Mouse (Mus musculus): ENCODE data around the gene Mex3a. TPM values are rescaled to one million over a fixed set of nuclear protein-coding genes. Genes with fewer than 3 reads are reported as not detected.

The Mex3a gene
- polyA plus RNA-seq, 1 experiment from 2014 or later = 20.4 TPM

- Histone ChIP-seq H3K27ac (ENCODE audit: low read depth, low read length) (peak overlapping the region; percentile 18; the same call in 1 of the 2 replicates), H3K4me3 (ENCODE audit: low read length) (no peak overlapping the region), H3K27me3 (replicated peaks; ENCODE audit: control insufficient read depth, insufficient read depth, low read length) (no peaks in the 10 kb centered on the region), H3K9ac (ENCODE audit: low read depth, low read length) (no peak overlapping the region), H3K4me1 (ENCODE audit: control insufficient read depth, insufficient read depth, low read depth, low read length) (peaks cover 14% of the 10 kb centered on the region), H3K9me3 (ENCODE audit: control insufficient read depth, low read length) (no peaks in the 10 kb centered on the region), H3K4me2 (ENCODE audit: low read length) (no peak overlapping the region), H3K36me3 (ENCODE audit: control insufficient read depth, insufficient read depth, low read length) (no peaks in the 10 kb centered on the region)
- peak; percentile 43; the same call in 1 of the 2 replicates for ATAC-seq
- WGBS = 65% methylated on average over 9 of the region's 9 CpGs
Observed at GRCm38 (mm10) chr3:88494836-88495628, 37.2 kb upstream of the Mex3a start.

GRCm38 (mm10) chr3:88495741-88496415, 36.3 kb upstream of the Mex3a start:
- H3K36me3 ChIP-seq (ENCODE audit: control insufficient read depth, insufficient read depth, low read length) = no peaks in the 10 kb centered on the region
- no peak overlapping the region for H3K9ac ChIP-seq (ENCODE audit: low read depth, low read length)
- no peak overlapping the region for H3K27ac ChIP-seq (ENCODE audit: low read depth, low read length)
- peaks cover 17% of the 10 kb centered on the region for H3K4me1 ChIP-seq (ENCODE audit: control insufficient read depth, insufficient read depth, low read depth, low read length)
- no peaks in the 10 kb centered on the region for H3K9me3 ChIP-seq (ENCODE audit: control insufficient read depth, low read length)
- ATAC-seq = no peak
- no peak overlapping the region for H3K4me3 ChIP-seq (ENCODE audit: low read length)
- H3K4me2 ChIP-seq (ENCODE audit: low read length) = no peak overlapping the region
- no peaks in the 10 kb centered on the region for H3K27me3 ChIP-seq (replicated peaks; ENCODE audit: control insufficient read depth, insufficient read depth, low read length)
- WGBS = 79% methylated on average over 10 of the region's 10 CpGs

DNA sequence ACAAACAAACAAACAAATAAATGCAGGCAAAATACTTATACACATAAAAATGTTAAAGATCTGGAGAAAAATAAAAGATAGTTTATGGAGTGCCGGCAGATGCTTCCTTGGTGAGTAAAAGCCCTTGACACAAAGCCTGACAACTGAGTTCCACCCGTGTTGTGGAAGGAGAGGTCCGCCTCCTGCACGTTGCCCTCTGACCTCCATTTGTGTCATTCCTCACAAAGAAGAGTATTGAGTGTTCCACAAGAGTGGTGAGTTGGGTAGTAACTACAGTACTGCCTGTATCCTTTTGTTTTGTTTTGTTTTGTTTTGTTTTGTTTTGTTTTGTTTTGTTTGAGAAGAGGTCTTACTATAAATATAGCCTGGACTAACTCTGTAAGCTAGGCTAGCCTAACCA, 32.6 kb upstream of the Mex3a start:
- Histone ChIP-seq H3K9me3 (ENCODE audit: control insufficient read depth, low read length) (no peaks in the 10 kb centered on the region), H3K9ac (ENCODE audit: low read depth, low read length) (no peak overlapping the region), H3K4me2 (ENCODE audit: low read length) (no peak overlapping the region), H3K4me1 (ENCODE audit: control insufficient read depth, insufficient read depth, low read depth, low read length) (peaks cover 22% of the 10 kb centered on the region), H3K36me3 (ENCODE audit: control insufficient read depth, insufficient read depth, low read length) (no peaks in the 10 kb centered on the region), H3K4me3 (ENCODE audit: low read length) (no peak overlapping the region), H3K27ac (ENCODE audit: low read depth, low read length) (no peak overlapping the region), H3K27me3 (replicated peaks; ENCODE audit: control insufficient read depth, insufficient read depth, low read length) (no peaks in the 10 kb centered on the region)
- no peak for ATAC-seq
- 76% methylated on average over 4 of the region's 4 CpGs for WGBS

DNA sequence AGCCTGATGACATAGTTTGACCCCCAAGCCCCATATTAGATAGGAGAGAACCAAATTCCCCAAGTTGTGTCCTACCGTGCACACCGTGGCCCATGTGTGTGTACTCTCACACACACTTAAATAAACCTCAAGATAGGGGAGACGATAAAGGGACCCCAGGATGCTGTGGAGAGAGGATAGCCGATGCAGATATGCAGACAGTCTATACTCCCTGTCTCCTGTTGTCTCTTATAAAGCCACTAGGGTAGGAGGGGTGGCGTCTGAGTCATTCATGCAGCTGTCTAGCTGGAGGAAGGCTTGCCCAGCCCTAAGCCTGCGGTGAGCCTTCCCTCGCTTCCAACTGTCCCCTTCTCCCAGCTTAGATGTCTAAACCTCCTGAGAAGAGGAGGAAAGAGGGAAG, 32.1 kb upstream of the Mex3a start:
- Histone ChIP-seq H3K36me3 (ENCODE audit: control insufficient read depth, insufficient read depth, low read length) (no peaks in the 10 kb centered on the region), H3K4me1 (ENCODE audit: control insufficient read depth, insufficient read depth, low read depth, low read length) (peaks cover 21% of the 10 kb centered on the region), H3K27me3 (replicated peaks; ENCODE audit: control insufficient read depth, insufficient read depth, low read length) (no peaks in the 10 kb centered on the region), H3K9me3 (ENCODE audit: control insufficient read depth, low read length) (no peaks in the 10 kb centered on the region), H3K27ac (ENCODE audit: low read depth, low read length) (no peak overlapping the region), H3K4me3 (ENCODE audit: low read length) (no peak overlapping the region), H3K9ac (ENCODE audit: low read depth, low read length) (no peak overlapping the region), H3K4me2 (ENCODE audit: low read length) (no peak overlapping the region)
- WGBS = 85% methylated on average over 7 of the region's 7 CpGs
- no peak for ATAC-seq

DNA sequence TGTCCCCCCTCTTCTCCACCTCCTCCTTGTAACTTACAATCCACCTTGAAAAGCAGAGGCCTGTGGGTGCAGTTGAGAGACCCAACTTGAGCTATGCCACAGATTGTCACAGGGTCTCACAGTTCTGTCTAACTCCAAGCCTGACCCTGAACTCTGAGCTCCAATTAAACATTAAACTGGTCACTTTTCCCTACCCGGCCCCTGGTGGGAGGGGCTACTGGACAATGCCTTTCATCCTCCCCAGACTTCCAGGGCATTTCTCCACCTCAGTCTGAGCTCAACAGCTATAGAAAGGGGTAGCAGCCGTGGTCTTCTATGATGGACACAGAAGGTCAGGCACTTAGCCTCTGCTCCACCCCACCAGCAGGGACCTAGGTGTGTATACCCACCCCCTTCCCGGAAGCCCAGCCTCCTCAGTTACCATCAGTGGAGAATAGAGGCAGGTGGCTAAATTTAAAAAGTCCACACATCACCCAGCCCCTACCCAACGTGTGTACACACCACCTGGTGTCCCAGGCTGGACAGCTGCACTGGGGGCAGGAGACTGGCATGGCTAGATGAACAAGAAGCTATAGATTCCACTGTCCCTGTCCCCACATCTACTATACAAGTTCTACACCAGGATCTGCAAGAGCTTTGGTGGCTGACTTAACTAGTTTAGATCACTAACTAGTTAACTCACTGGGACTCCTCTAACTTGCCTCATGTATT, 31.4 kb upstream of the Mex3a start:
- H3K36me3 ChIP-seq (ENCODE audit: control insufficient read depth, insufficient read depth, low read length) = no peaks in the 10 kb centered on the region
- no peak overlapping the region for H3K27ac ChIP-seq (ENCODE audit: low read depth, low read length)
- no peaks in the 10 kb centered on the region for H3K9me3 ChIP-seq (ENCODE audit: control insufficient read depth, low read length)
- H3K4me2 ChIP-seq (ENCODE audit: low read length) = peak overlapping the region; percentile 93
- peaks cover 19% of the 10 kb centered on the region for H3K4me1 ChIP-seq (ENCODE audit: control insufficient read depth, insufficient read depth, low read depth, low read length)
- 49% methylated on average over 4 of the region's 4 CpGs for WGBS
- H3K9ac ChIP-seq (ENCODE audit: low read depth, low read length) = no peak overlapping the region
- no peak for ATAC-seq
- no peak overlapping the region for H3K4me3 ChIP-seq (ENCODE audit: low read length)
- no peaks in the 10 kb centered on the region for H3K27me3 ChIP-seq (replicated peaks; ENCODE audit: control insufficient read depth, insufficient read depth, low read length)

DNA sequence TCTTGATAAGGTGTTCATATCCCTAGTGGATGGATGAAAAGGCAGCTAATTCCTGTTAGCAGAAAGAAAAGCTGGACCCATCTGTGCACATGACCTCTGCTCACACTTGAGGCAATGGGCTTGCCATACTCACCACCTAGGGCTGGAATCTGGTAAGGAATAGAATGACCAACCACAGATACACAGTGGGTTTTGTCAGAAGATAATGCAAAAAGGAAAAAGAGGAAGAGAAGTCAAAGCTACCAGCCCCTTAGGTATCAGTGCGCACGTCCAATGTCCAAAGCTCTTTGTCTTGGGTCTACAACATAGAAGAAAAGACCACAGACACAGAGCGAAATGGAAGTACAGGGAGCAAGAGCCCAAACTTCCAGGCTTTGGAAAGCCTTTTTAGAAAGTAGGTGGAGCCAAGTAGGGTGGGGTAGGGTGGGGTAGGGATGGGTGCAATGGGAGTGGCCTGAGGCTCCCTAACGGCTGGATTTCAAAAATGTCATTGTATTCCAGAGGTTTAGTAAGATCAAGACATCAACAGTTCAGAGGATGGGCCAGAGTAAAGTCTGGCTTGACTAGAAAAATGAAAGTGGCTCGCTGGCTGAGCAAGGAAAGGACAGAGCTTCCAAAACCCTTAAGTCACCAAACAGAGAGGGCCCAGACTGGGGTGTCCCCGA, 30.7 kb upstream of the Mex3a start:
- ATAC-seq = no peak
- Histone ChIP-seq H3K36me3 (ENCODE audit: control insufficient read depth, insufficient read depth, low read length) (no peaks in the 10 kb centered on the region), H3K4me1 (ENCODE audit: control insufficient read depth, insufficient read depth, low read depth, low read length) (peaks cover 19% of the 10 kb centered on the region), H3K4me2 (ENCODE audit: low read length) (peak overlapping the region; percentile 93), H3K9me3 (ENCODE audit: control insufficient read depth, low read length) (no peaks in the 10 kb centered on the region), H3K27ac (ENCODE audit: low read depth, low read length) (no peak overlapping the region), H3K27me3 (replicated peaks; ENCODE audit: control insufficient read depth, insufficient read depth, low read length) (no peaks in the 10 kb centered on the region), H3K9ac (ENCODE audit: low read depth, low read length) (peak overlapping the region; percentile 90; the same call in 1 of the 2 replicates), H3K4me3 (ENCODE audit: low read length) (peak overlapping the region; percentile 87)
- 55% methylated on average over 6 of the region's 6 CpGs for WGBS

GRCm38 (mm10) chr3:88502031-88502571, 30.1 kb upstream of the Mex3a start:
- no peak overlapping the region for H3K27ac ChIP-seq (ENCODE audit: low read depth, low read length)
- H3K36me3 ChIP-seq (ENCODE audit: control insufficient read depth, insufficient read depth, low read length) = no peaks in the 10 kb centered on the region
- ATAC-seq = peak; percentile 2; the same call in 1 of the 2 replicates
- H3K4me2 ChIP-seq (ENCODE audit: low read length) = peak overlapping the region; percentile 93
- peak overlapping the region; percentile 90 for H3K9ac ChIP-seq (ENCODE audit: low read depth, low read length)
- WGBS = 17% methylated on average over 11 of the region's 11 CpGs
- H3K4me3 ChIP-seq (ENCODE audit: low read length) = peak overlapping the region; percentile 87
- no peaks in the 10 kb centered on the region for H3K9me3 ChIP-seq (ENCODE audit: control insufficient read depth, low read length)
- peaks cover 19% of the 10 kb centered on the region for H3K4me1 ChIP-seq (ENCODE audit: control insufficient read depth, insufficient read depth, low read depth, low read length)
- H3K27me3 ChIP-seq (replicated peaks; ENCODE audit: control insufficient read depth, insufficient read depth, low read length) = no peaks in the 10 kb centered on the region

DNA sequence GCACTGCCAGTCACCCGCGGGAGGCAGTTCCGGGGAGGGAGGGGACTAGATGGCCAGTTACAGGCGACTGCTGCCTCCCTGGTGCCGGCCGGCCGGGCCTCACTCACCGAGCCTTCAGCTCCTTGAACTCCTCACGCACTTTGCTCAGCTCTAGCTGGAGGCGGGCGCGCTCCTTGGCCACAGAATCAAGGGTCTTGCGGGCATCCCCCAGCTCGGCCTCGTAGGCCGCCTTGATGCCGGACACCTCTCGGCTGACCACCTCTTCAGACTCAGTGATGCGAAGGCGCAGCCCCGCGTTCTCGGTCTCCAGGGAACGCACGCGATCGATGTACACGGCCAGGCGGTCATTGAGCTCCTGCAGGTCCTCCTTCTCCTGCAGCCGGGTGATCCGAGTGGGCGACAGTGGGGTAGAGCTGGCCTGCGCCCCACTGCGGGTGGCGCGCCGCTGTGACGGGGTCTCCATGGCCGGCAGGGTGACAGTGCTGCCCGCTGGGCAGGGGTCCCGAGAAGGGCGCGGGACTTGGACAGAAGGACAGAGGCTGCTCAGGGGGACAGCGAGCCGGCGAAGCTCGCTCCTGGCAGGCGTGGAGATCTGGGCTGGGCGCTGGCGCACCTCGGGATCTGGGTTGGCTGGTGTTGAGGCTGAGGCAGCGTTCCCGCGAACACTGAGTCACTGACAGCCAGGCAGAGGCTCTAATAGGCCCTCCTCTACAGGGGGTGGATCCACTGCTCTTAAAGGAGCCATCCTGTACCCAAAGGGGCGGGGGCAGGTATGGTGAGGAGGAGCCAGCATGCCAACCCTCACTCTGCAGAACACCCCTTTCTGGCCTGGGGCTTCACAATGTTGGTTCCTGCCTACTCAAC, 29.3 kb upstream of the Mex3a start:
- no peaks in the 10 kb centered on the region for H3K9me3 ChIP-seq (ENCODE audit: control insufficient read depth, low read length)
- WGBS = under 1% methylated on average over 54 of the region's 55 CpGs
- peak; percentile 93 for ATAC-seq
- peaks cover 19% of the 10 kb centered on the region for H3K4me1 ChIP-seq (ENCODE audit: control insufficient read depth, insufficient read depth, low read depth, low read length)
- H3K36me3 ChIP-seq (ENCODE audit: control insufficient read depth, insufficient read depth, low read length) = no peaks in the 10 kb centered on the region
- H3K9ac ChIP-seq (ENCODE audit: low read depth, low read length) = peak overlapping the region; percentile 90
- H3K27me3 ChIP-seq (replicated peaks; ENCODE audit: control insufficient read depth, insufficient read depth, low read length) = no peaks in the 10 kb centered on the region
- peak overlapping the region; percentile 81 for H3K27ac ChIP-seq (ENCODE audit: low read depth, low read length)
- peak overlapping the region; percentile 87 for H3K4me3 ChIP-seq (ENCODE audit: low read length)
- peak overlapping the region; percentile 93 for H3K4me2 ChIP-seq (ENCODE audit: low read length)
